In genomic region chr8:121468083-121469071, GRCm38 (mm10) we compare ENCODE assay signal across 10 mouse cellular contexts.
DNase-seq lines count a peak whose midpoint lies in the region; ATAC-seq and TF ChIP-seq lines count a peak whose summit lies in the region.
"Had no signal": no experiment of that assay in that cellular context is flagged by ENCODE, and none has a peak within 500 bp of the region (broad histone marks: within the 10 kb centered on the region; RNA-seq: fewer than 3 reads in every experiment).

No protein-coding gene starts in this region.

- 69% methylated on average over 49 of the region's 49 CpGs for WGBS in heart, embryonic 15.5 days
- WGBS in hindbrain, embryonic 16.5 days, result 72% methylated on average over 49 of the region's 49 CpGs

- no peak overlapping the region for H3K4me2 ChIP-seq in heart, embryonic 15.5 days
- no peak overlapping the region for H3K4me2 ChIP-seq in hindbrain, embryonic 16.5 days (ENCODE audit: low read length)
- H3K4me2 ChIP-seq: intestine, embryonic 15.5 days had no signal

- no peak for DNase-seq in heart, adult 9 months (ENCODE audit: low spot score in 2 of 2)
- no peak for DNase-seq in testis, postnatal 14 days (ENCODE audit: low spot score)
- DNase-seq in gastrocnemius, postnatal 25 days, result no peak
- DNase-seq in right cerebral cortex, adult 2 months (ENCODE audit: low spot score in 2 of 2), result no peak
- DNase-seq: cerebellum, adult 9-11 months; lung, postnatal 14 days had no signal

- no peaks in the 10 kb centered on the region for H3K36me3 ChIP-seq in heart, embryonic 15.5 days
- no peaks in the 10 kb centered on the region for H3K36me3 ChIP-seq in testis, adult 2 months (ENCODE audit: control insufficient read depth, insufficient read depth, low read length)
- no peaks in the 10 kb centered on the region for H3K36me3 ChIP-seq in hindbrain, embryonic 16.5 days (ENCODE audit: control insufficient read depth, insufficient read depth, low read length)
- H3K36me3 ChIP-seq: intestine, embryonic 15.5 days had no signal

- 0 out of 2 replicates have a peak, but pooled peaks have one; percentile 18 for ATAC-seq in heart, embryonic 15.5 days (replicated peaks; ENCODE audit: insufficient number of reproducible peaks, insufficient read depth, low FRiP score, low read depth)
- peak; percentile 24; the same call in 1 of the 2 replicates for ATAC-seq in hindbrain, embryonic 16.5 days
- ATAC-seq: intestine, embryonic 15.5 days had no signal

- H3K4me3 ChIP-seq in heart, embryonic 15.5 days, result no peak overlapping the region
- H3K4me3 ChIP-seq in testis, adult 2 months (ENCODE audit: control insufficient read depth, low read depth, low read length), result peak overlapping the region; percentile 18; the same call in 1 of the 2 replicates
- H3K4me3 ChIP-seq in hindbrain, embryonic 16.5 days (ENCODE audit: low read length), result no peak overlapping the region
- H3K4me3 ChIP-seq: intestine, embryonic 15.5 days had no signal

- no peaks in the 10 kb centered on the region for H3K27me3 ChIP-seq in heart, embryonic 15.5 days
- H3K27me3 ChIP-seq in testis, adult 2 months (ENCODE audit: control insufficient read depth, insufficient read depth, low read length), result no peaks in the 10 kb centered on the region
- no peaks in the 10 kb centered on the region for H3K27me3 ChIP-seq in hindbrain, embryonic 16.5 days (replicated peaks; ENCODE audit: control insufficient read depth, insufficient read depth, low read length)
- H3K27me3 ChIP-seq: intestine, embryonic 15.5 days had no signal

- H3K27ac ChIP-seq in heart, embryonic 15.5 days, result peak overlapping the region; percentile 34; the same call in 1 of the 2 replicates
- H3K27ac ChIP-seq in testis, adult 2 months (ENCODE audit: control insufficient read depth, insufficient read depth, low read depth, low read length), result no peak overlapping the region
- no peak overlapping the region for H3K27ac ChIP-seq in hindbrain, embryonic 16.5 days (ENCODE audit: low read depth, low read length)
- H3K27ac ChIP-seq: intestine, embryonic 15.5 days had no signal

- no peak for TF ChIP-seq CTCF in testis, adult 2 months (IDR thresholded peaks at IDR 0.05; ENCODE audit: control insufficient read depth, insufficient read depth, insufficient replicate concordance, low read depth, low read length)

- no peak overlapping the region for H3K9ac ChIP-seq in heart, embryonic 15.5 days
- H3K9ac ChIP-seq in hindbrain, embryonic 16.5 days (ENCODE audit: low read depth, low read length), result no peak overlapping the region
- H3K9ac ChIP-seq: intestine, embryonic 15.5 days had no signal

- no peak for TF ChIP-seq POLR2A in testis, adult 2 months (IDR thresholded peaks at IDR 0.05; ENCODE audit: control insufficient read depth, low read depth, low read length)

- H3K4me1 ChIP-seq in heart, embryonic 15.5 days (replicated peaks), result peaks cover 5% of the 10 kb centered on the region; the same call in 1 of the 2 replicates
- peaks cover 11% of the 10 kb centered on the region for H3K4me1 ChIP-seq in testis, adult 2 months (ENCODE audit: control insufficient read depth, insufficient read depth, low read length)
- no peaks in the 10 kb centered on the region for H3K4me1 ChIP-seq in hindbrain, embryonic 16.5 days (ENCODE audit: control insufficient read depth, insufficient read depth, low read depth, low read length)
- H3K4me1 ChIP-seq: intestine, embryonic 15.5 days had no signal

- no peaks in the 10 kb centered on the region for H3K9me3 ChIP-seq in heart, embryonic 15.5 days (replicated peaks)
- H3K9me3 ChIP-seq in hindbrain, embryonic 16.5 days (ENCODE audit: control insufficient read depth, low read length), result no peaks in the 10 kb centered on the region
- H3K9me3 ChIP-seq: intestine, embryonic 15.5 days had no signal
